Mouse (Mus musculus): ENCODE data around the gene Klhdc7b.

Klhdc7b gene

GRCm38 (mm10) chr15:89376040-89376439, 8.7 kb upstream of the Klhdc7b start:
- DNase-seq, result no peak

- peak; percentile 27 for DNase-seq
Measured at GRCm38 (mm10) chr15:89376957-89377356, 7.8 kb upstream of the Klhdc7b start, which contains the start of gene Tymp. Gene Tymp, minus strand, starts transcription at chr15:89377039.

GRCm38 (mm10) chr15:89377362-89377761, 7.4 kb upstream of the Klhdc7b start:
- no peak for DNase-seq

- no peak for DNase-seq
Measured at GRCm38 (mm10) chr15:89377938-89378828, 6.5 kb upstream of the Klhdc7b start.

GRCm38 (mm10) chr15:89378831-89379401, 5.8 kb upstream of the Klhdc7b start, which contains the start of gene Odf3b:
Gene Odf3b, minus strand, starts transcription at chr15:89379282.
- peak; percentile 33 for DNase-seq

GRCm38 (mm10) chr15:89379429-89379828, 5.3 kb upstream of the Klhdc7b start:
- DNase-seq, result no peak

GRCm38 (mm10) chr15:89387127-89387526, 2.4 kb downstream of the Klhdc7b start:
- no peak for DNase-seq

- no peak for DNase-seq
Measured at GRCm38 (mm10) chr15:89390081-89390480, 5.4 kb downstream of the Klhdc7b start.

- peak; percentile 68 for DNase-seq
Measured at GRCm38 (mm10) chr15:89396883-89397282, 12.2 kb downstream of the Klhdc7b start.

GRCm38 (mm10) chr15:89398146-89398545, 13.4 kb downstream of the Klhdc7b start:
- no peak for DNase-seq

- DNase-seq, result no peak
Measured at GRCm38 (mm10) chr15:89399716-89400115, 15.0 kb downstream of the Klhdc7b start.

GRCm38 (mm10) chr15:89402471-89402870, 17.8 kb downstream of the Klhdc7b start:
- no peak for DNase-seq

GRCm38 (mm10) chr15:89404831-89405623, 20.3 kb downstream of the Klhdc7b start:
- no peak for DNase-seq

- no peak for DNase-seq
Measured at GRCm38 (mm10) chr15:89406691-89407090, 22.0 kb downstream of the Klhdc7b start.

GRCm38 (mm10) chr15:89410118-89410517, 25.4 kb downstream of the Klhdc7b start, which contains the start of gene Syce3:
Gene Syce3, minus strand, starts transcription at chr15:89410503.
- no peak for DNase-seq

GRCm38 (mm10) chr15:89415282-89415681, 30.6 kb downstream of the Klhdc7b start:
- no peak for DNase-seq

GRCm38 (mm10) chr15:89421938-89422337, 37.2 kb downstream of the Klhdc7b start:
- DNase-seq, result no peak

GRCm38 (mm10) chr15:89424621-89425020, 39.9 kb downstream of the Klhdc7b start:
- no peak for DNase-seq

- peak; percentile 82 for DNase-seq
Measured at GRCm38 (mm10) chr15:89425711-89426121, 41.0 kb downstream of the Klhdc7b start, which contains the start of gene Cpt1b. Gene Cpt1b, minus strand, starts transcription at chr15:89425863.

GRCm38 (mm10) chr15:89426716-89427115, 42.0 kb downstream of the Klhdc7b start:
- DNase-seq, result no peak

- no peak for DNase-seq
Measured at GRCm38 (mm10) chr15:89428136-89428790, 43.5 kb downstream of the Klhdc7b start.

GRCm38 (mm10) chr15:89428821-89429351, 44.2 kb downstream of the Klhdc7b start:
- DNase-seq, result no peak
